Mouse (Mus musculus): ENCODE data around the gene Cpne5. TPM values are rescaled to one million over a fixed set of nuclear protein-coding genes. Genes with fewer than 3 reads are reported as not detected.

Cpne5 gene
- polyA plus RNA-seq, 1 experiment from 2014 or later: 0.26 TPM

GRCm38 (mm10) chr17:29173165-29173564 lies 64.8 kb downstream of the Cpne5 start:
- ATAC-seq (no peak), DNase-seq (ENCODE audit: low read depth, low spot score) (no peak)
- no peak for TF ChIP-seq CTCF (IDR thresholded peaks at IDR 0.05)
- CTCF ChIA-PET: interaction anchor here (1.8 kb wide), 1 partner anchor 73 kb away, joined by 5 read pairs; no protein-coding TSS in a partner anchor
- POLR2A ChIA-PET: no interaction called here
- in situ Hi-C loops (cut with MboI; ENCODE audit: low pct_unique_long_range_greater_than_20kb): loop anchor here (5.0 kb wide), 2 partner anchors 76 to 126 kb away; no protein-coding TSS in a partner anchor
- H3K27me3 ChIP-seq: no peaks in the 10 kb centered on the region

DNA sequence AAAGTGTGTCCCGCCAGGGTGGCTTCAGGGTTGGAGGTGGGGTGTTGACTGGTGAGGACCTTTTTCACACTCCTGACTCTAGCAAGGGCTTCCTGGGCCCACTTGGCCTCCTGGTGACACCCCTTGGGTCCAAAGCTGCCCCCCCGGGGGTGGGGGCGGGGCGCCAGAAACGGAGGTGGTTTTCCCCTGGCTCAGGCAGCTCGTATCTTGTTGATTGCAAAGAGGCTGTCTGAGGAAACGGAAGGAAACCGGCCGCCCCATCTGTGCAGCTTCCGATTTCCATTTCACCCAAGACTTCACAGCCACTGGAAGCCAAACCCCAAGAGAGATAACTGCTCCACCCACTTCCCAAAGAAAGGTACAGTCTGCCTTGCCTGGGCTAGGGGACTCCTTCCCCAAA lies 65.9 kb downstream of the Cpne5 start:
- H3K27me3 ChIP-seq: no peaks in the 10 kb centered on the region
- no peak for TF ChIP-seq CTCF (IDR thresholded peaks at IDR 0.05)
- ChIA-PET CTCF (interaction anchor here (0.9 to 4.0 kb wide), 6 partner anchors 11 to 185 kb away, joined by 3 to 24 read pairs (median 6); no protein-coding TSS in a partner anchor), POLR2A (interaction anchor here (0.8 kb wide), 1 partner anchor 76 kb away, joined by 3 read pairs; no protein-coding TSS in a partner anchor)
- in situ Hi-C loops (cut with MboI; ENCODE audit: low pct_unique_long_range_greater_than_20kb): loop anchor here (5.0 kb wide), 2 partner anchors 75 to 125 kb away; no protein-coding TSS in a partner anchor
- DNase-seq (ENCODE audit: low read depth, low spot score) (no peak), ATAC-seq (no peak)

GRCm38 (mm10) chr17:29171001-29171772 lies 66.8 kb downstream of the Cpne5 start:
- no peak for TF ChIP-seq CTCF (IDR thresholded peaks at IDR 0.05)
- ATAC-seq: peak; percentile 66
- no peak for DNase-seq (ENCODE audit: low read depth, low spot score)
- ChIA-PET POLR2A (interaction anchor here (0.8 kb wide), 1 partner anchor 77 kb away, joined by 3 read pairs; no protein-coding TSS in a partner anchor), CTCF (interaction anchor here (0.6 to 4.0 kb wide), 17 partner anchors 9 to 184 kb away, joined by 3 to 24 read pairs (median 3); partner anchors contain the start of gene Cdkn1a)
- H3K27me3 ChIP-seq: no peaks in the 10 kb centered on the region
- in situ Hi-C loops (cut with MboI; ENCODE audit: low pct_unique_long_range_greater_than_20kb): loop anchor here (5.0 kb wide), 2 partner anchors 74 to 124 kb away; no protein-coding TSS in a partner anchor

- CTCF ChIA-PET: interaction anchor here (0.6 to 4.0 kb wide), 15 partner anchors 10 to 183 kb away, joined by 3 to 24 read pairs (median 3); partner anchors contain the start of gene Cdkn1a
- POLR2A ChIA-PET: no interaction called here
- TF ChIP-seq CTCF (IDR thresholded peaks at IDR 0.05): no peak
- in situ Hi-C loops (cut with MboI; ENCODE audit: low pct_unique_long_range_greater_than_20kb): loop anchor here (5.0 kb wide), 2 partner anchors 73 to 123 kb away; no protein-coding TSS in a partner anchor
- DNase-seq (ENCODE audit: low read depth, low spot score) (no peak), ATAC-seq (no peak)
- no peaks in the 10 kb centered on the region for H3K27me3 ChIP-seq
Measured at GRCm38 (mm10) chr17:29170431-29171000, 67.5 kb downstream of the Cpne5 start.

- ATAC-seq (no peak), DNase-seq (ENCODE audit: low read depth, low spot score) (no peak)
- in situ Hi-C loops (cut with MboI; ENCODE audit: low pct_unique_long_range_greater_than_20kb): no loop called here
- H3K27me3 ChIP-seq: no peaks in the 10 kb centered on the region
- CTCF ChIA-PET: interaction anchor here (0.8 to 4.0 kb wide), 3 partner anchors 47 to 120 kb away, joined by 3 to 24 read pairs (median 3); no protein-coding TSS in a partner anchor
- no peak for TF ChIP-seq CTCF (IDR thresholded peaks at IDR 0.05)
- POLR2A ChIA-PET: no interaction called here
Measured at GRCm38 (mm10) chr17:29168996-29169601, 68.9 kb downstream of the Cpne5 start.

GRCm38 (mm10) chr17:29168438-29168837 lies 69.5 kb downstream of the Cpne5 start:
- no peaks in the 10 kb centered on the region for H3K27me3 ChIP-seq
- in situ Hi-C loops (cut with MboI; ENCODE audit: low pct_unique_long_range_greater_than_20kb): no loop called here
- ChIA-PET CTCF (no interaction called here), POLR2A (no interaction called here)
- DNase-seq (ENCODE audit: low read depth, low spot score) (no peak), ATAC-seq (no peak)
- TF ChIP-seq CTCF (IDR thresholded peaks at IDR 0.05): no peak

- POLR2A ChIA-PET: interaction anchor here (1.0 kb wide), 1 partner anchor 109 kb away, joined by 3 read pairs; no protein-coding TSS in a partner anchor
- DNase-seq (ENCODE audit: low read depth, low spot score) (no peak), ATAC-seq (no peak)
- CTCF ChIA-PET: no interaction called here
- TF ChIP-seq CTCF (IDR thresholded peaks at IDR 0.05): no peak
- no peaks in the 10 kb centered on the region for H3K27me3 ChIP-seq
- in situ Hi-C loops (cut with MboI; ENCODE audit: low pct_unique_long_range_greater_than_20kb): no loop called here
Measured at GRCm38 (mm10) chr17:29167371-29167770, 70.6 kb downstream of the Cpne5 start.

- in situ Hi-C loops (cut with MboI; ENCODE audit: low pct_unique_long_range_greater_than_20kb): no loop called here
- DNase-seq (ENCODE audit: low read depth, low spot score) (no peak), ATAC-seq (no peak)
- no peak for TF ChIP-seq CTCF (IDR thresholded peaks at IDR 0.05)
- H3K27me3 ChIP-seq: no peaks in the 10 kb centered on the region
- CTCF ChIA-PET: interaction anchor here (1.4 kb wide), 1 partner anchor 117 kb away, joined by 4 read pairs; no protein-coding TSS in a partner anchor
- POLR2A ChIA-PET: interaction anchor here (0.7 kb wide), 1 partner anchor 112 kb away, joined by 7 read pairs; no protein-coding TSS in a partner anchor
Measured at GRCm38 (mm10) chr17:29165967-29166578, 71.9 kb downstream of the Cpne5 start.

DNA sequence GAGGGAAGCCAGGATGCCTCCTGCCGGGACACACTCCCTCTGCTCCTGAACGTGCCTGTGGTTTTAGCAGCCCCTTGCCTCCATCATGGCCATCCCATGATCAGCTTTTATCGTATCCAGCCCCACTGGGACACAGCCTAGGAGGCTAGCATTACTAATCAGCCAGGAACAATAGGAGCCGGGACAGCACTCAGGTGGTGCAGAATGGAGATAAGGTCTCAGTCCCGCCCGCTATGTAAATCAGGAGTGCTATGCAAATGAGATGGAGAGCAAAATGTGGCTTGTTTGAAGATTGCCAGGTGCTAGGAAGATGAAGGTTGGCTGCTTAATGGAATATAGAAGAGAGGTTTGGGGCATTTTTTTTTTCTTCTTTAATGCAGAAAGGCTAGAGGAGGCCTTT lies 72.5 kb downstream of the Cpne5 start:
- ChIA-PET CTCF (interaction anchor here (1.4 kb wide), 1 partner anchor 117 kb away, joined by 4 read pairs; no protein-coding TSS in a partner anchor), POLR2A (interaction anchor here (0.7 kb wide), 1 partner anchor 112 kb away, joined by 7 read pairs; no protein-coding TSS in a partner anchor)
- no peak for DNase-seq (ENCODE audit: low read depth, low spot score)
- ATAC-seq: no peak
- no peak for TF ChIP-seq CTCF (IDR thresholded peaks at IDR 0.05)
- in situ Hi-C loops (cut with MboI; ENCODE audit: low pct_unique_long_range_greater_than_20kb): no loop called here
- no peaks in the 10 kb centered on the region for H3K27me3 ChIP-seq

Data from Patski (cell line).